Mouse (Mus musculus): ENCODE data around the gene Ntn3. TPM values are rescaled to one million over a fixed set of nuclear protein-coding genes. Genes with fewer than 3 reads are reported as not detected.

Gene Ntn3
- total RNA-seq, 2 experiments from 2014 or later, result 10.5 to 11.5 TPM

- intact Hi-C loops (cut with DNase I), result no loop called here
- DNase-seq (ENCODE audit: extremely low spot score in 1 of 2, low spot score in 2 of 2), result no peak
- Histone ChIP-seq H3K4me3 (no peak overlapping the region), H3K27ac (no peak overlapping the region)
- TF ChIP-seq CTCF (IDR thresholded peaks at IDR 0.05), result no peak
These were observed 52.2 kb downstream of the Ntn3 start for GRCm38 (mm10) chr17:24157121-24157520.

GRCm38 (mm10) chr17:24156394-24156793 lies 52.9 kb downstream of the Ntn3 start:
- no peak for TF ChIP-seq CTCF (IDR thresholded peaks at IDR 0.05)
- intact Hi-C loops (cut with DNase I), result no loop called here
- no peak overlapping the region for H3K4me3 ChIP-seq
- DNase-seq (ENCODE audit: extremely low spot score in 1 of 2, low spot score in 2 of 2), result no peak
- no peak overlapping the region for H3K27ac ChIP-seq

GRCm38 (mm10) chr17:24155742-24156141 lies 53.6 kb downstream of the Ntn3 start:
- Histone ChIP-seq H3K4me3 (no peak overlapping the region), H3K27ac (no peak overlapping the region)
- no peak for TF ChIP-seq CTCF (IDR thresholded peaks at IDR 0.05)
- intact Hi-C loops (cut with DNase I), result no loop called here
- no peak for DNase-seq (ENCODE audit: extremely low spot score in 1 of 2, low spot score in 2 of 2)

GRCm38 (mm10) chr17:24154463-24154862 lies 54.9 kb downstream of the Ntn3 start:
- H3K27ac ChIP-seq, result no peak overlapping the region
- no peak for DNase-seq (ENCODE audit: extremely low spot score in 1 of 2, low spot score in 2 of 2)
- H3K4me3 ChIP-seq, result no peak overlapping the region
- TF ChIP-seq CTCF (IDR thresholded peaks at IDR 0.05), result no peak
- intact Hi-C loops (cut with DNase I), result loop anchor here (5.0 kb wide), 1 partner anchor 153 kb away; no protein-coding TSS in a partner anchor

Small RNA genes within 50 kb of the gene (microRNA-seq; reads per million reads assigned to microRNA genes)
- 2.4 to 4.6 reads per million in 2 experiments for gene Mir5134
- gene Mir6965, result 0 to 0.24 reads per million in 2 experiments

Other genes starting within 250 kb of the Ntn3 start
- gene Prss30, start 229.0 kb downstream of the Ntn3 start, total RNA-seq (2021), result 1 to 10 TPM in 1 of 2 experiments, under 1 TPM in 1; 0.45 to 1.1 TPM
- gene Prss22, start 211.4 kb downstream of the Ntn3 start, total RNA-seq (2021), result 1 to 10 TPM in 1 of 2 experiments, under 1 TPM in 1; 0.70 to 1.5 TPM
- gene Prss27, start 171.4 kb downstream of the Ntn3 start, total RNA-seq (2021), result not detected
- gene Kctd5, start 136.0 kb downstream of the Ntn3 start, total RNA-seq (2021), result 10 to 100 TPM; 25.0 to 26.4 TPM
- gene Pdpk1, start 58.6 kb downstream of the Ntn3 start, total RNA-seq (2021), result 100 to 1,000 TPM; 114 to 116 TPM
- gene Amdhd2, start 45.8 kb downstream of the Ntn3 start, total RNA-seq (2021), result 10 to 100 TPM; 29.2 to 32.0 TPM
- 1,000 to 10,000 TPM; 1,211 to 1,240 TPM for gene Atp6v0c, start 39.8 kb downstream of the Ntn3 start, total RNA-seq (2021)
- 10 to 100 TPM; 63.3 to 69.7 TPM for gene Tbc1d24, start 4.0 kb downstream of the Ntn3 start, total RNA-seq (2021)
- gene Tedc2, start 11.3 kb upstream of the Ntn3 start, total RNA-seq (2021), result 10 to 100 TPM; 10.8 to 11.0 TPM
- 1 to 10 TPM; 7.9 to 8.8 TPM for gene Ccnf, start 42.0 kb upstream of the Ntn3 start, total RNA-seq (2021)
- gene Abca17, start 141.5 kb upstream of the Ntn3 start, total RNA-seq (2021), result 1 to 10 TPM; 1.3 to 1.7 TPM
- 10 to 100 TPM; 76.7 to 78.5 TPM for gene Abca3, start 142.4 kb upstream of the Ntn3 start, total RNA-seq (2021)
- 100 to 1,000 TPM; 131 to 142 TPM for gene Rnps1, start 205.0 kb upstream of the Ntn3 start, total RNA-seq (2021)
- gene Eci1, start 217.1 kb upstream of the Ntn3 start, total RNA-seq (2021), result 10 to 100 TPM; 24.4 to 26.2 TPM
- gene Dnase1l2, start 233.6 kb upstream of the Ntn3 start, total RNA-seq (2021), result 10 to 100 TPM in 1 of 2 experiments, 1 to 10 TPM in 1; 6.8 to 14.8 TPM

Data from left cerebral cortex, adult 2 months (tissue).